Mouse (Mus musculus): ENCODE data around the gene Olfr733.

Olfr733 gene

GRCm38 (mm10) chr14:50301422-50301821 is at the start of gene Olfr733:
TSS of gene Olfr733 (minus strand) at chr14:50301522.
- DNase-seq (ENCODE audit: low read depth) = no peak

DNA sequence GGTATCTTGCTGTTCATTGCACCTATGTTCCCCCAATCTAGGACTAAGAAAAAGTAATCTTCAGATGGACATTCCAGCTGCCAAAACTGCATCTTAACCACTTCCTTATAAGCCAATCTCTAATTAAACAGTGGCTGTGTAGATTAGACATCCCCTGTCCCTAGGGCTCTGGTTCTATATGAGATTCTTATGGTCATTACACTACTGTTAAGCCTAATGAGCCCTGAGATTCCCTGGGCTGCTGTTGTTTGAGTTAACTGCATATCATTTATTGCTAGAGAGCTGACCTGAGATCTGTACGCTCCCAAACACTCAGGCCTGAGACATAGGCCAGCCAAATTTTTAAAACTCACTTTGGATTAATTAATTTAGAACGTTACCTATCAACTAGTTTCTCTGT is 47.5 kb upstream of the Olfr733 start, which contains the start of gene Olfr735:
Gene Olfr735 (minus strand): TSS at position 77 of the 400 bp plus-strand sequence.
- DNase-seq (ENCODE audit: low read depth) = no peak

DNA sequence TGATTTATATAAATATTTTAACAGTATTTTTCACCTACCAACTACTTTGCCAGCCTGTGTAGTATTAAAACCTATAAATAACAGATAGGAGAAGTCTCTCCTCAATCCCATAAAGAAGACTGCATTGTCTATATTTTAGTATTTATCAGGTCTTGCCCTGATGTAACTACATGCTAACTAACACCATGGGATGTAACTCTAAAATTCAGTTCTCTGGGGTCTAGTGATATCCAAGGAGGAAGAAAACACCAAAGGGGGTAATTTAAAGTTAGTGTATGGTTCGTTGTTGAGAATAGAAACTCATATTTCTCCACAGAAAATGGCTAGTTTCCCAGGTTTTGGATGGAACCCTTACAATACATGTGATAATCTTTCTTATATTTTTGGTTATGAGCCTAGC is 25.3 kb upstream of the Olfr733 start, which contains the start of gene Olfr734:
Gene Olfr734 (minus strand): TSS at position 101 of the 400 bp plus-strand sequence.
- no peak for DNase-seq (ENCODE audit: low read depth)

DNA sequence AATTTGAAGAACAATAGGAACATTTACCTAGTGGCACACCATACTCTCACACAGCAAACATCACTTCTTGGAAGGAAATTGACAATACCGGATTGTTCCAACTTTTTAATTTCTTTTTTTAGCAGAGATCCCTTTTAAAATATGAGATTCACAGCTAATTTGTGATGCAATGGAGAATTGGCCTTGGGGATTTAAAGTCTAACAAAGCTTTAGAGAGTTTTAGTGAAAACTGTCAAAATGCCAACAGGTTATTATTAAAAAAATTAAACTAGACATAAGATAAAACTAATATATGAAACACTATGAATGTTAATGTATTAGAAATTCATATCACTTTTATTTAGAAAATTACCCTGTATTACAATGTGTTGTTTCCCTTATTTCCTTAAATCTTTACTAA is 17.2 kb downstream of the Olfr733 start, which contains the start of gene Olfr732:
Gene Olfr732 (minus strand): TSS at position 101 of the 400 bp plus-strand sequence.
- no peak for DNase-seq (ENCODE audit: low read depth)
